Mouse (Mus musculus) induced T-regulatory cell, adult 2 months (primary cell): ENCODE measurements at regions not wholly inside any gene's neighbourhood (a gene's known extent, or its start where the extent isn't known, plus 50 kb on each side); places are given as distances from the start of the nearest gene placed in this dataset.

Experiments
- DNase-seq: peaks from one replicate; pipeline ENCODE4 v3.0.0-alpha.2; 2012; ENCODE audit warnings: low read depth

DNA sequence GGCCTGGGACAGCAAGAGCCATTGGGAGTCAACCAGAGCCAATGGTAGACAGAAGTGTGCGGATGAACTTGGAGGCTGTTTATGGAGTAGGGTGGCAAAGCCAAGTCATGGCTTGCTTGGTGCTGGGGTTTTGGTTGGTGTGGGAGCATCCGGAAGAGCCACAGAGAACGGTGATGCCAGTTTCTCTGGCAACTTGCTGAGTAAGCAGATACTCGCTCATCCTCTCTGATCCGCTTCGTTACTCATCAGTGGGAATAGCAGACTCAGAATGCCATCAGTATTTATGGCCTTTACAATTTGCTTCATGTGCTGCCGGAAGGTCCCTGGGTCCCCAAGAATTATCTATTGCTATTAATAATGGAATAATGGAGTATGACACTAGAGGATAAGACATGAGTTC is 1202.9 kb upstream of the A1bg start:
- DNase-seq = no peak

DNA sequence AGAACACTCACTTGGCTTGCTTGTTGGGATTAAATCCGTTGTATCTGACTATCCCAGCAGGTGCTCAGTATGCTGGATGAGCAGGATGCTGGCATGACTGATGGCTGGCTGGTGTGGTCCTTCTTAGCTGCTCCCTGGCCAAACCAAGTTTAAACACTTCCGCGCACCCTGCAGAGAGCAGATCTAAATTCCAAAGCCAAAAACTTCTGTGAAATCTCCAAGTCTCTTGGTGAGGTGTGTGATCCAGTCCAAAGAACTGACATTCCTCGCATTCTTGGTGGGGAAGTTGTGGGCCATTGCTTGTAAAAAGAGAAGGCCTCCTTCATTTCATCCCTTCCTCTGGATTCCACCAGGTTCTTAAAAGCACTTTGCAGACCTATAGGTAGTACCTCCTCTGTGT is 1200.9 kb upstream of the A1bg start:
- no peak for DNase-seq

DNA sequence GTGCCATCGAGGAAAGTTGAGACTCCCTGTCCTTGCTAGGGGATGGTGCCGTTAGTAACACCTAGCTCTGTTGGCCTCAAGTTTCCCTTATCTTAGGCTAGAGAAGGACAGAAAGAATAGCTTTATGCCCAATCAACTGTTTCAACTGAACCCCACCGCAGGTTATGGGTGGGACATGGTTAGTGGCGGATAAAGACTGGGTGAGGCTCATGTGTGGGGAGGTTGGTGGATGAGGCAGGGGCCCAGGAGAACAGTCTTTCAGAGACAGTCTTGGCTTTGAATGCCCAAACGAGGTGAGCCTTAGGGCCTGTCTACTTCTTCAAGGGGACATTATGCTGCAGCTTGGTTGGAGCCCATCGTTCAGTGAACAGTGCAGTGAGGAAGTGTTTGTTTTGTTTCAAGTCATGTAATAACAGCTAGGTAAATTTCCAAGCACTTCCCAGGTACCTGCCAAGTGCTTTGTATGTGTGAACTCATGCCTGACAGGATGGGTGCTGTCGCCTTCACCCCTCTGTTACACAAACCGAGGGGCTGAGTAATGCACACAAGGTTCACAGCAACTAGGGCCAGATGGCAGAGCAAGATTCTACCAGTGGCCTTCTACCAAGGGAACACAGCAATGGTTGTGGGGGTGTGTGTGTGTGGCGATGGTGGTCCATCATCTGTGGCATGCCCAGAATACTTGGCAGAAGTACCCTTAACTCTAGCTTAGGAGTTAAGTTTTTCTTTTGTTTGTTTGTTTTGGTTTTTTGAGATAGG is 1199.6 kb upstream of the A1bg start:
- no peak for DNase-seq

DNA sequence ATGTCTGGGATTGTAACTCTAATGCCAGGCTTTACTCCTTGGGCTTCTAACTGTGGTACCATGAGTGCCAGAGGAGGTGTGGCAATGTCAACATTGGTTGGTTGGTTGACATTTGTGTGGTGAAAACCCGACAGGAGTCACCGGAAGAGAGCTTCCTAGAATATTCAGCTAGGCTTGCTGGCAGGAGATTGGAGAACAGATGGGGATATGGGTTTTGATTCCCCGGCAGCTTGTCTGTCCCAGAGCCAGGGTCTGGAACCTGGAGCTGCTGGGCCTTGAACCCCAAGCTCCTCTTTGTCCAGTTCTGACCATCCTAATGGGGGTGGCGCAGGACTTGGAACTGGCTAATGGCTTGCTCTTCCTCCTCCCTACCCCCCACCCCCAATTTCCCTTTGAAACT is 1198.9 kb upstream of the A1bg start:
- no peak for DNase-seq

DNA sequence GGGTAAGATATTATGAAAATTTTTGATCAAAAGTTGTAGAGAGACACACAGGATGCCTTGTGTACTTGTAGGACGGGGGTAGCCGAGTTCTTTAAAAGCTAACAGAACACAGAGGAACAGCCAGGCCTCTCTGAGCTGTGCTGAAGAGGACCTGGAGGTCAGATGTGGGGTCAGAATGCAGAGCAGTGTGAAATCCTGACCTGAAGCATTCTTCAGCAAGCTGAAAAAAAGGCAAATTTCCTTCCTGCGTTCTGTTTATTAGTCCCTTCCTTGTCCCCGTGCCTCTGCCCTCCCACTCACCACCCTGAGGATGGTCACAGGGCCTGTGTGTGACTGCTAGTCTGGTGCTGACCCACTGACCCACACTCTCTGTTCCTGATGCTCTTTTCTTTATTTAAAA is 1197.9 kb upstream of the A1bg start:
- no peak for DNase-seq

DNA sequence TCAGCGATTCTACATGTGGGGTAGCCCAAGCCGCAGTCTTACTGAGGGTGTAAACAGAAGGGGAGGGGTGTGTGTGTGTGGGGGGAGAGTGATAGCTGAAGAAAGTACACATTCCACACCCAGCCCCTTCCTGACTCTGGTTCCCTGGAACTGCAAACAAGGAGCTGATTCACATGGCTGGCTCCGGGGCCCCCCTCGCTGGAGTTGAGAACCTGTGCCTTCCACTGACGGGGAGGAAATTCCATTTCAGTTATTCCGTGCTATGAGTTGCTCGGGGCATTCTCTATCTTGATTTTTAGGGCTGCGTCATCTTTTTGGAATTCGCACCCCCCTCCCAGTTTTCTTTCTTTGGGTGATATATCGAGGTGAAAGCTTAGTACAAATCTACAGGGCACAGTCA is 1196.2 kb upstream of the A1bg start:
- DNase-seq = no peak

DNA sequence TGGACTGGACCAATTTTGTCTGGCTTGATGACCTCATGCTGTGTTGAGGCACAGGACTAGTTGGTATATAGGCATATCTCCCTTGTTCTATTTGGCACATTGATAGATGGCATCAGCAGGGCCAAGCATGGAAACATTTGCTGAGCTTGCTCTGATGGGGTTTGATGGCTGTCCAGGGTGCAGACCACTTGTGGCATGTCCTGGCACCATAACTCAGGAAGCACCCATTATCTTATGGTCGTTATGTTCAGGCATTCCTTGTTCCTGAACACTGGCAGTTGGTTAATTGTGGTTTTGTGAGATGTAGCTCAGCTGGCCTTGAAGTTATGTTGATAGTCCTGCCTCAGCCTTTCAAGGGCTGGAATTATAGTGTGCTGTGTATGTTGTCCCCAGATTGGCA is 1193.4 kb upstream of the A1bg start:
- no peak for DNase-seq

DNA sequence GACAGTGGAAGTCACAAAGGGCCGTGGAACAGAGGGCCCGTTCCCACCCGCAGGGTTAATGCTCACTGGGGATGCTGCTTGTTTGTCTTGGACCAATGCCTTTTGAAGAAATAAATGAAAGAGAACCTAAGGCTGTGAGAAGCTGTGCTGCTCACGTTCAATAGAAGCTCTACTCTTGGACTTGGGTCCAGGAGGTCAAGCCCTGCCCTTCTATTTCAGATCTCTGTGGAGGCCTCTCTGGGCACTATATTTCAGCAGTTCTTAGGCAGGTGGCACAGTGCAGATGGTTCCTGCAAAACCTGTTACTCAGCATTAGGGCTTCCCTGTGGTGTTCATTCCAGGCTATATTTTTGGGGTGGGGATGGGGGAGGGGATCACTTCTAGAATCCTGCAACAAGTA is 1192.0 kb upstream of the A1bg start:
- DNase-seq = no peak

DNA sequence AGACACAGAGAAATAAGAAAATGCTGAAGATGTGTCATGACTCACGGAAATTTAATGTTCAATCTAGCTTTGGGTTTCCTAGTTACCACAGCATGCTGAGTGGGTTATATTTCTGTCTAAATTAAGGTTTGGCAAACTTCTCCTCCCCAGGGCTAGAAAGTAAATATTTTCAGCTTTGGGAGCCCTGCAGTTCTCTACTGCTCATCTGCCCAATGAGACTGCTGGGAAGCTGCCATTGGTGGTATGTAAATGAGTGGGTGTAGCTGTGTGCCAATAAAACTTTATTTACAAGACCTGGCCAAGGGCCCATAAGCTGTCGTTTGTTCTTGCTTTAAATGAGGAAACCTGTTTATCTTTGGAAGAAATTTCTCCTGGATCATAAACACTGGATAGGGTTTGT is 1189.3 kb upstream of the A1bg start:
- DNase-seq = no peak

DNA sequence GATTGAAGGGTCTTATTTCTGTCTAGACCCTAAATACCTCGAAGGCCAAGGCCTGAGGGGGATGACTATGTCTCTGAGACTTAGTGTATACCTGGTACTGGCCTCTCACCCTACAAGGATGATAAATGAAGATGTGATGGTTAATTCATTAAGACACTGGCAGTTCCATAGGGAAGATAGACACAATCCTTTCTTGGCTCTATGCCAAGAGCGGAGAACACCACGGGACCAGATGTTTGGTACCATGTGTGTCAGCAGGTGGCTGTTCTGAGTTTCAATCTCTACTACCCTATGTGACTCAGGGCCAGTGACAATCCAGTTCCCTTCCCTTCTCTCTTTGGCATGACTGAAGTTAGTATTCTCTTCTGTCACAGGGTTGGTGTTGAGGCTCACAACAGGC is 1185.2 kb upstream of the A1bg start:
- DNase-seq = no peak

DNA sequence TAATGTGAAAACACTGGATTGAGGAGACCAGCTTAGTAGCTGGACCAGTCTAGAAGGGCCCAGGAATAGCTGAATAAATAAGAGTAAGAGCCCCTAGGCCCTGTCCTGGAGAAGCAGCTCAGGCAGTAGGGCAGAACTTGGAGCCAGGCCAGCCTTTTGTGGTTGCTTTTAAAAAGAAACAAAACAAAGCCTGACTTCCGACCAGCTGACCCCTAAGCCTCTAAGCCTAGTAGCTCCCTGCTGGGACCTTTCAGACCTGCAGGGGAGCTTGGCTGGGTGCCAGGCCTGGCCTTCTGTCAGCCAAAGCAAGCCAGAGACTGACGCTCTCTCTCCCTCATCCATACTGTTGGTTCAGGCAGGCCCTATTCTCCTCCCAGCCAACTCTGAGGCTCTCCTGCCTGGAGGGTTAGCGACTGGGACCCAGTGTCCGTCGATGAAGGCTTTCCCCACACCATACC is 1183.7 kb upstream of the A1bg start:
- no peak for DNase-seq

DNA sequence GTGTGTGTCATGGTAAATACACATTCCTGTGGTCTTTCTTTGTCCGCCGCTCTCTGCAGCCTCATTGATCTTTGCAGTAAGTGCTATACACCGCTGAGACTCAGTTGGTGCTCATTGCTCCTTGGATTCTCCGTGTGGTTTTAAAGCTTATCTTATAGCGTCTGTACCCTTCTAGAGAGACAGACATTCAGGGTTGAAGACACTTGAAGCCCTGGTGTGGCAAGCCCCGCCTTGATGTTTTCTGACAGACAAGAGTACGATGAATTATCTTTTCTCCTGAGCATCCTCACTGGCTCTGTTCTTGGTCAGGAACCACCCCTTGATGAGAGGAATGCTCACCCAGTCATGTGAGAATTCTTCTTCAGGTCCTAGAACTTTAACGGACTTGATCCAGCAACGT is 1182.7 kb upstream of the A1bg start:
- no peak for DNase-seq

DNA sequence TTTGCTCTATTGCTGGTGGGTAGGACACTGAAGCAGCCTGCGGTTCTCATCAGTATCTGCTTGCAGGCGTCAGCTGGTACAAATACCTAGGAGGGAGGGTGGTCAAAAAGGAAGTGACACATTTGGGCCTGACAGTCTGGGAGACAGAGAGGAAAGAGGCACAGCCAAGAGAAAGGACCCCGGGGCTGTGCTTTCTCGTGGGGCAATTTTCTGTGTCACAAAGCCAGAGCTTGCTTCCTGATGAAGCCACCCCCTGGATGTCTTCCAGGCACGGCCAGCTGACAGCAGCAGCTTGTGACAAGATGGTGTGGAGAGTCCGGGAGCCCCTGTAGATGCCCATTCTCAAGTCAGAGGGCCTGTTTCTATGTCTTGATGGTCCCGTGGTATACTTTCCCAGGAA is 1181.8 kb upstream of the A1bg start:
- no peak for DNase-seq

DNA sequence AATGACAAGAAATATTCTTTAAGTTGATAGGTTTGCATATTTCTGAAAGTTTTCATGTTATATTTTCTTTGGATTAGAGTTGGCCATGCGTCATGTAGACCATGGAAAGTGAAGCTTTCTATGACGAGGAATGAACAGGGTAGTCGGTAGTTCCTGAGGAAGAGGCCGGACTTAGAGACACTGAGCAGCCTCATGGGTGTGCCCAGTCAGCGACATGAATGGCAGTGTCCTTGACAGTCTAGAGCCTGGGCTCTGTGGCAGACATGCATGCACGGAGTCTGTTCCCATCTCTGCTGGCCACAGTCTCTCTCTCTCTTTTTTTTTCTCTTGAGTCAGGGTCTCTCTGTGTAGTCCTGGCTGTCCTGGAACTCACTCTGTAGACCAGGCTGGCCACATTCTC is 1176.9 kb upstream of the A1bg start:
- DNase-seq = no peak

DNA sequence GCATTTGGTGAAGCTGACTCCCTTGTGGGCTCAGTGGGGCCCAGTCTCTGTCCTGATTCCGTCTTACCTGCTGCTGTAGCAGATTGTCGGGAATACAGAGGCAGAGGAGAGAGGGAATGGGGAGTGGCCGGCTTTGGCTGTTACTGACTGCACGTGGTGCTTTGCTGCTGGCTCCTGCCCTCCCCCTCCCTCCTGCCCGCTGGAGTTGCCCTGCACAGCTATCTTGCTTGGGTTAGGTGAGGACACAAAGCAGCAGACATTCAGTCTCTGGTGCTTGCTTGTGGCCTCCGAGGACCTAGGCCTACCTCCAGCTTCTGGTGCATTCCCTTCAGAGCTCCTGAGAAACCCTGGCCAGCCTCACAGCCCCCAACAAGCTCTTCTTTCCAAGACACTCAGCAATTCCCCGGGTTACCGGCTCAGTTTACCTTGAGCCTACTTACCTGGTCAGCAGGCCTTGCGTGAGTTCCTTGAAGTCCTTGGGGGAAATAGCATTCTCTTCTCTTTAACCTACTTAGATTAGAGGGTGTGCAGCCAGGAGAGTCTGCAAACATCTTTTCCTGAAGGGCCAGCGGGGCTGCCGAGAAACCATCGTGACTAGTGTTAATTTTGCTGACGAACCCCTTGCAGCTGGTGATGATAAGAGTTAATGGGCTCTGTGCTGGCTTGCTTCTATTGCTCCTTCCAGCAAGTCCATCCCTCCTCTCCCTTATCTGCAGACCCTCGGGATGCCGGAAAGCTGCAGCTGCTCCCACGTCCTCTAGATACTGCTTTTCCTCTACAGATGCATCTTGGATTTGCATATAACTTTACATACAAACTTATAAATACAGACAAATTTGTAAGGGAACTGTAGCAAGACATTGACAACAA is 1176.2 kb upstream of the A1bg start:
- DNase-seq = no peak

DNA sequence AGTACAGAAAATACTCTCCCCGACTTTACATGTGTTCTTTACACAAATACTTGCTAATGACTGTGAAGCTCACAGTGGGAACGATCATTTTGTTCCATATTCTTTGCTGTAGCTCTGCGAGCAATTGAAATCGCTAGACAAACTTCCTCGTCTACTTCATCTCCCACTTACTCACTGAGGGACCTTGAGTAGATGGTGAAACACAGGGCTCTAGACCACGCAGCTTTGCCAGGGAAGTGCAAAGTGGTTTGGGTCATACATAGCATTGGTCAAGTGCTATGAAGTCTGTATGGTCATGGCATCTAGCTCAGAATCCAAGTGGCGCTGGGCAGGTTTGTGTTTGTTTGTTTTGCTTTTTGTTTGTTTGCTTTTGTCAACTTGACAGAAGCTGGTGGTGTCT is 1174.0 kb upstream of the A1bg start:
- peak; percentile 28 for DNase-seq

DNA sequence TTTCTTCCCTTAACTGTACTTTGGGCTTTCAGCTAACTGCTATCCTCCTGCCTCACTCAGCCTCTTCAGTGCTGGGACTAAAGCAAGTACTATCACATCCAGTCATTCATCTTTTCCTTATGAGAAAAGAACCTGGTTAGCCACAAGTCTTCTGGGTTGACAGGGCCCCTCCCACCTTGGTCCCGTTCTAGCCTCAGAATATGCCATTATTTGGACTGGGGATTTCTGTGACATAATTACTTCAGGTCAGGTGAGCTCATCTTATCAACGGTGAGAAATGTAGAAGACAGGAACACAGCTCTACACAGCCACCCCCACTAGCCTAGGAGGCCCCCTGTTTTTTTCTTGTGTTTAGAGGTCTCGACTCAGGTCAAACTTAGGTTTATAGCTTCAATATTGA is 1172.4 kb upstream of the A1bg start:
- DNase-seq = no peak

DNA sequence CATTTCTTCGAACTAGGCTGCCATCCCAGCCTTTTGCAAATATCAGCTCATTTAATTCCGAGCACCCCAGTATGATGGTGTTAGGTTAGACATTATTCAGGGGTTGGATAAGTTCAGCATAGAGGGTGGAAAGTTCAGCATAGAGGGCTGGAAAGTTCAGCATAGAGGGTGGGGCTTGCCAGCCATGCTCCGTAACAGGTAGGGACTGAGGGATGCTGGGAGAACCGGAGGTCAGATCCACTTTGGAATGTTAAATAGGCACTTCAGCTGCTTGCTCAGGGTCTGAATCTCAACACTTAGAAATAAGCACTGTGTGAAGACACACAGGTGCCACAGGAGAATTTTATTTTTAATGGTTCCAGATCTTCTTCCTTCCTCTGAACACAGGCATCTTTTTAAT is 1170.9 kb upstream of the A1bg start:
- no peak for DNase-seq

DNA sequence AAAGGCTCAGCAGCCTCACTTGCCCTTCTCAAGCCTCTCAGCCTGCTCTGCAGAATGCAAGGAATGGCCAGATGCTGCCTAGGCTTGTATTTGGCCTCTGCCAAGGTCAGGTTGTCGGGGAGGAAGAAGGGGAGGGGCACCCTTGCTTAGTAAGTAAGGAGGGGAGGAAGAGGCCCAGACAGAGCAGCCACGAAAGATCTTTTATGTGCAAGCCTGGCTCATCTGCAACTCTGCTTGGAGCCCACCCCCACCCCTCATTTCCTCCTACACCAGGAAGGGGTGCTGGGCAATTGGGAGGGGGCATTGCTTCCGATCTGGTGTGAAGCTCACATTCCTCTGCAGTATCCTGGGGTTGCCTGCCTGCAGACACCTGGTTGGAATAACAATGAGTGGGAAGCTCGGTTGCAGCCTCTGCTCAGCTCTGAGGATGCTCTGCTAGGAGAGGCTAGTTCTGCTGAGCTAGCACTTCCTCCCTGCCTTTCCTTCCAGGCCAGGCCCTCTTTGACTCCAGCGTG is 1169.9 kb upstream of the A1bg start:
- peak; percentile 54 for DNase-seq

DNA sequence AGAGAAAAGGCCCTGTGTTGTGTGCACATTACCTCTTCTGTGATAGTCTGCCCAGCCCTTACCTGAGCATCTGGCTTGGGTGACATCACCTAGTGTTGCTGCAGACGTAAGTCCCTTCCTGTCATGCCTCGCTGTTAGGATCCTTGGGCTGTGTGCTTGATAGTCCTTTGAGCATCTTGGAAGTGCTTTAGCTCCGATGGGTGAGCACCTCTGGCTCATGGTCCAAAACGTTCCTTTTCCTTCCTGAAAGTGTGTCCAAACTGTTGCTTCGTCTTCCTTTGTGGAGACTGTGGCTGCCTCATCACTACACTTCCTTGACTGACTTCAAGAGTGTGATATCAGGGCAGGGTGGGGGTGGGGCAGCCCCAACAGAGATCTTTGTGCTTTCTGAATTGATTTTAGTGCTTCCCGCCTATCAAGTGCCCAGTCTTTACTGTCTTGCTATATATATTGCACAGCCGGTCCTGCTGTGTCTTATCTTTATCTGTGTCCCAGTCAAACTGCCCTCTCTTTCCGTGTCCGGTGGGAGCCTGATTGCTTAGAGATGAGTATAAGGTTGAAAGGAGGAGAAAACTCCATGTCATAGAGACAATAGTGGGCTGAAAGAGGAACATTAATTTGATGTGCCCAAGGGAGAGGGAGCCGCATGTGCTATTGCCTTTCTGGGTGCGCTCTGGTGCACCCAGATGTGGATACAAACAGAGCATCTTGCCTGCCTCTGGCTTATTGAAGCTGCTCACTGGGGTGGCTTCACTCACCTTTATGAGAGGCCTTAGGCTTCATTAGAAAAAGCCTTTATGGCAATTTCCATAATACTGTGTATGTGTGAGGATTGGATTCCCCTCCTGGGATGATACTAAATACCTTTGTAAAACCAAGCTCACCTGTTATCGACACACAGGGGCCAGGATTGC is 1169.2 kb upstream of the A1bg start:
- peak; percentile 68 for DNase-seq

DNA sequence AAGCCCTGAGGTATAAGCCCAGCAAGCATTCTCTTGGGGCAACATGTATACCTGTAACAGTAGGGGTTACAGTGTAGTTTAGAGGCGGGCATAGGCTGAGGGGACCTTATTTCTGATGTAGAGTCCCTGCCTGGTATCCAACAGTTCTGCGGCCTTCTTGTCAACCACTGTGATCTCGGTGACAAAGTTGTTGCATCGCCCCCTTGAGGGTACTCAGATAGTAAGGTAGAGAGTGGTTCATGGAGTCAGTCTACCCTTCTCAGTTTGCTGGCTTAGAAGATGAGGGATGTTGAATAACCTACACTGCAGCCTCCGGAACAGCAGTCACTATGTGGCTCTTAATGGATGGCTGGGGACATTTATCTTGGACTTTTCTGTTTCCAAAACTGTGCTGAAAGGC is 1168.3 kb upstream of the A1bg start:
- peak; percentile 14 for DNase-seq

DNA sequence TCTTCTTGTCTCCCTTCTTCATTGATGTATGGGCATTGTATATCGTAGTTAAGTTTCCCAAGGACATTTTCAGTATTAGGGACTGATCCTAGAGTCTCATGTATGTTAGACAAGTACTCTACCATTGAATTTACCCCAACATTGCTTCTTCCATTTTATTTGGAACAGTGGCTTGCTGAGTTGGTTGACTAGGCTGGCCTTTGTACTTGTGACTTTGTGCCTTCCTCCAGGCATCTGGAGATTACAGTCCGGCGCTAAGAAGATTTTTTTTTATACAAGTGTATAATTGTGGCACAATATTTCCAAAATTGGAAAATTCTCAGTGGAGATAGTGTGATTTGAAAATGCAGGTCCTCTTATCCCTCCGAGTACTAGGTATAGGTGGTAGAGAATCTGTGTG is 1165.5 kb upstream of the A1bg start:
- DNase-seq = no peak
